Mouse (Mus musculus) cortical plate, adult 2 months (tissue): Measurements from ENCODE around the gene Osbpl10.

Experiments used
- CTCF ChIP-seq: fragments of 200-500 bp; IDR thresholded peaks from 2 replicates; pipeline ENCODE4 v1.5.1; 2011; ENCODE audit warnings: mild to moderate bottlenecking, control low read depth, low read length; ENCODE audit not compliant: insufficient read depth; ENCODE audit errors: extremely low read depth
- POLR2A ChIP-seq: fragments of 200-500 bp; IDR thresholded peaks from 2 replicates; pipeline ENCODE4 v1.6.1; 2011; ENCODE audit warnings: mild to moderate bottlenecking, low read length, control low read depth; ENCODE audit not compliant: insufficient read depth; ENCODE audit errors: extremely low read depth

DNA sequence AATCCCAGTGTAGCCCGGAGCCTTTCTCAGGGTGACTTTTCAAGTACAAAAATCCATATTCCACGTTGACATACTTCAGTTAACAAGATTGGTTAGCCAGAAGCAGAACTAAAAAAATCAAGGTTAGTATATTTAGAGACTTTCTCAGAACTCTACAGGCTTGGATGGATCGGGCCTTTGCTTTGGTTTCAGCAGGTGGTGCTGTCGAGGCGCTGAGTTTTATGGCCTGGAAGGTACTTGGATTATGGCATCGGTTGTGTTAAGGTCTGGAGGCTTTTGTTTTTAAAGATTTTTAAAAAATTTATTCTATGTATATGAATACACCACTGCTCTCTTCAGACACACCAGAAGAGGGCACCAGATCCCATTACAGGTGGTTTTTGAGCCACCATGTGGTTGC, 32.8 kb upstream of the Osbpl10 start:
- TF ChIP-seq CTCF (no peak), POLR2A (no peak)
